Mouse (Mus musculus) heart, postnatal 0 days (tissue): ENCODE results near the gene Nisch. TPM values are rescaled to one million over a fixed set of nuclear protein-coding genes. Genes with fewer than 3 reads are reported as not detected.

Experiments
- ATAC-seq: fragments of 200-750 bp; cut with Nextera tagmentation; 2 replicates; pipeline ENCODE4 v1.8.0; 2017; ENCODE audit warnings: low read depth, moderate number of reproducible peaks, moderate library complexity; ENCODE audit not compliant: insufficient read depth
- DNase-seq: peaks from one replicate; pipeline ENCODE4 v3.0.0-alpha.2; 2016; ENCODE audit warnings: low spot score
- H3K27ac ChIP-seq: fragments of 300-500 bp; sonication (generic); 2 replicates; pipeline ENCODE4 v1.5.1; 2014; ENCODE audit warnings: low read depth, mild to moderate bottlenecking
- H3K27me3 ChIP-seq: fragments of 300-500 bp; sonication (generic); 2 replicates; pipeline ENCODE4 v1.6.1; 2014; ENCODE audit warnings: low read length, mixed read lengths; ENCODE audit not compliant: control insufficient read depth, insufficient read depth
- H3K36me3 ChIP-seq: fragments of 300-500 bp; sonication (generic); replicated peaks from 2 replicates; pipeline ENCODE4 v1.6.1; 2014; ENCODE audit warnings: low read length, mixed read lengths; ENCODE audit not compliant: control insufficient read depth, insufficient read depth
- H3K4me1 ChIP-seq: fragments of 300-500 bp; sonication (generic); 2 replicates; pipeline ENCODE4 v1.6.1; 2014; ENCODE audit warnings: antibody characterized with exemption; ENCODE audit not compliant: control insufficient read depth, insufficient read depth
- H3K4me2 ChIP-seq: fragments of 300-500 bp; sonication (generic); 2 replicates; pipeline ENCODE4 v1.6.1; 2014; ENCODE audit warnings: low read depth, mild to moderate bottlenecking, low read length, moderate library complexity
- H3K4me3 ChIP-seq: fragments of 300-500 bp; sonication (generic); 2 replicates; pipeline ENCODE4 v1.5.1; 2014; ENCODE audit warnings: low read depth, low read length
- H3K9ac ChIP-seq: fragments of 300-500 bp; sonication (generic); replicated peaks from 2 replicates; pipeline ENCODE4 v1.6.1; 2014; ENCODE audit warnings: low read depth, low read length, mixed read lengths
- H3K9me3 ChIP-seq: fragments of 300-500 bp; sonication (generic); replicated peaks from 2 replicates; pipeline ENCODE4 v1.6.1; 2016; ENCODE audit warnings: low read length; ENCODE audit not compliant: control insufficient read depth
- CTCF ChIP-seq: IDR thresholded peaks from 2 replicates; pipeline ENCODE4 v1.5.1; 2016; ENCODE audit warnings: antibody characterized with exemption, control low read depth, low read depth
- EP300 ChIP-seq: IDR thresholded peaks from 2 replicates; pipeline ENCODE4 v1.6.1; 2016; ENCODE audit warnings: antibody characterized with exemption, low read depth
- WGBS: fragments of 180-500 bp; shearing (Covaris S2); extraction: QIAGEN DNeasy Blood & Tissue Kit; methylation state at CpG from one replicate; pipeline ENCODE4 v1.1.7; 2014; 5-methylcytosine and 5-hydroxymethylcytosine counted together
- polyA plus RNA-seq: library from polyadenylated mRNA; unstranded; fragments of >200 nt; fragmentation: Nextera tagmentation; extraction: Ambion mirVana; gene quantifications from 2 replicates; pipeline ENCODE4 v1.2.1, GENCODE M21; 2015
- total RNA-seq: library from RNA; depleted of rRNA; stranded (reverse); fragments of >200 nt; gene quantifications from 2 replicates; pipeline ENCODE4 v1.2.3, GENCODE M21; 2014; ENCODE audit warnings: low replicate concordance

The Nisch gene
- total and polyA plus RNA-seq, 2 experiments from 2014 or later = 171 to 338 TPM

- 26% methylated on average over 6 of the region's 6 CpGs for WGBS
- TF ChIP-seq EP300 (no peak), CTCF (no peak)
- peak; percentile 43; the same call in 1 of the 2 replicates for ATAC-seq
- DNase-seq = no peak
- no peak overlapping the region for H3K9ac ChIP-seq
- peaks cover 95% of the 10 kb centered on the region for H3K36me3 ChIP-seq
- H3K4me3 ChIP-seq = no peak overlapping the region
- peak overlapping the region; percentile 72 for H3K27ac ChIP-seq
- H3K9me3 ChIP-seq = no peaks in the 10 kb centered on the region
- H3K27me3 ChIP-seq = no peaks in the 10 kb centered on the region
- peaks cover 32% of the 10 kb centered on the region for H3K4me1 ChIP-seq
- no peak overlapping the region for H3K4me2 ChIP-seq
Observed at GRCm38 (mm10) chr14:31188771-31189181, 28.0 kb downstream of the Nisch start.

- DNase-seq (no peak), ATAC-seq (peak; percentile 18; the same call in 1 of the 2 replicates)
- Histone ChIP-seq H3K9me3 (no peaks in the 10 kb centered on the region), H3K4me3 (no peak overlapping the region), H3K27me3 (no peaks in the 10 kb centered on the region), H3K27ac (peak overlapping the region; percentile 48), H3K4me2 (no peak overlapping the region), H3K9ac (0 out of 2 replicates have a peak overlapping the region, but pooled peaks have one; percentile 11), H3K36me3 (peaks cover 100% of the 10 kb centered on the region), H3K4me1 (peaks cover 20% of the 10 kb centered on the region)
- 30% methylated on average over 4 of the region's 4 CpGs for WGBS
- no peak for TF ChIP-seq EP300
- no peak for TF ChIP-seq CTCF
Observed at GRCm38 (mm10) chr14:31186656-31187055, 30.1 kb downstream of the Nisch start.

- DNase-seq (no peak), ATAC-seq (no peak)
- WGBS = 85% methylated on average over 12 of the region's 12 CpGs
- H3K4me1 ChIP-seq = peaks cover 15% of the 10 kb centered on the region; the same call in 1 of the 2 replicates
- H3K4me3 ChIP-seq = no peak overlapping the region
- no peaks in the 10 kb centered on the region for H3K9me3 ChIP-seq
- peaks cover 98% of the 10 kb centered on the region for H3K36me3 ChIP-seq
- H3K9ac ChIP-seq = no peak overlapping the region
- H3K27me3 ChIP-seq = no peaks in the 10 kb centered on the region
- TF ChIP-seq EP300 = no peak
- no peak for TF ChIP-seq CTCF
- H3K4me2 ChIP-seq = no peak overlapping the region
- peak overlapping the region; percentile 22; the same call in 1 of the 2 replicates for H3K27ac ChIP-seq
Observed at GRCm38 (mm10) chr14:31184195-31184594, 32.6 kb downstream of the Nisch start.

GRCm38 (mm10) chr14:31183541-31183940 is 33.2 kb downstream of the Nisch start:
- Histone ChIP-seq H3K4me2 (no peak overlapping the region), H3K4me3 (no peak overlapping the region), H3K36me3 (peaks cover 98% of the 10 kb centered on the region), H3K27ac (peak overlapping the region; percentile 51), H3K27me3 (no peaks in the 10 kb centered on the region), H3K9ac (no peak overlapping the region), H3K9me3 (no peaks in the 10 kb centered on the region), H3K4me1 (peaks cover 12% of the 10 kb centered on the region; the same call in 1 of the 2 replicates)
- DNase-seq (no peak), ATAC-seq (no peak)
- 75% methylated on average over 5 of the region's 5 CpGs for WGBS
- no peak for TF ChIP-seq EP300
- TF ChIP-seq CTCF = no peak

GRCm38 (mm10) chr14:31182786-31183290 is 33.9 kb downstream of the Nisch start:
- no peak for ATAC-seq
- TF ChIP-seq EP300 (no peak), CTCF (no peak)
- H3K9ac ChIP-seq = no peak overlapping the region
- H3K4me3 ChIP-seq = no peak overlapping the region
- no peaks in the 10 kb centered on the region for H3K27me3 ChIP-seq
- WGBS = 60% methylated on average over 2 of the region's 2 CpGs
- H3K36me3 ChIP-seq = peaks cover 96% of the 10 kb centered on the region
- peak overlapping the region; percentile 51 for H3K27ac ChIP-seq
- H3K4me2 ChIP-seq = no peak overlapping the region
- no peak for DNase-seq
- no peaks in the 10 kb centered on the region for H3K9me3 ChIP-seq
- H3K4me1 ChIP-seq = peaks cover 9% of the 10 kb centered on the region; the same call in 1 of the 2 replicates

- Histone ChIP-seq H3K4me2 (no peak overlapping the region), H3K36me3 (peaks cover 96% of the 10 kb centered on the region), H3K27ac (no peak overlapping the region), H3K27me3 (no peaks in the 10 kb centered on the region), H3K9me3 (no peaks in the 10 kb centered on the region), H3K4me1 (0 out of 2 replicates have a peak, but pooled peaks cover 2% of the 10 kb centered on the region), H3K9ac (no peak overlapping the region), H3K4me3 (no peak overlapping the region)
- no peak for DNase-seq
- ATAC-seq = no peak
- 72% methylated on average over 4 of the region's 4 CpGs for WGBS
- TF ChIP-seq CTCF (no peak), EP300 (no peak)
Observed at GRCm38 (mm10) chr14:31181512-31181911, 35.2 kb downstream of the Nisch start.
